Mouse (Mus musculus): ENCODE results near the gene Rbfox3. TPM values are rescaled to one million over a fixed set of nuclear protein-coding genes. Genes with fewer than 3 reads are reported as not detected.
A peak's percentile ranks its signal among the peaks of the same experiment; 100 is the strongest.

Gene Rbfox3
- total RNA-seq, 2 experiments from 2014 or later: 350 to 371 TPM

DNA sequence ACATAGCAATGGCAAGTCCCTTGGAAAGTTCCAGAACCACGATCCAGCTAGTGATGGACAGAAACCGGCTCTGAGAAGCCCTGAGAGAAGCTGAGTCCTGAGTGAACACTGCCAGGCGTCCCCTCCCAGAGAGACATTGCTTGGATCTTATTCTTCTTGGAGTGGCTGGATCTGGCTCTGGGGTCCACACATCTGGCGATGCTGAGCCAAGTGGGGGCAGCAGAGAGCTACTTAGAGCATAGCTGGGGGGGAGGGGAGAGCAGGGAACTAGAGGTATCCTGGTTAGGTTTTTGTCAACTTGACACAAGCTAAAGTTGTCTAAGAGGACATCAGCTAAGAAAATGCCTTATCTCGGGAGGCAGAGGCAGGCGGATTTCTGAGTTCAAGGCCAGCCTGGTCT lies 170.1 kb downstream of the Rbfox3 start:
- no peak for DNase-seq (ENCODE audit: low spot score in 2 of 2)
- intact Hi-C loops (cut with DNase I): loop anchor here (5.0 kb wide), 3 partner anchors 51 to 234 kb away; no protein-coding TSS in a partner anchor

DNA sequence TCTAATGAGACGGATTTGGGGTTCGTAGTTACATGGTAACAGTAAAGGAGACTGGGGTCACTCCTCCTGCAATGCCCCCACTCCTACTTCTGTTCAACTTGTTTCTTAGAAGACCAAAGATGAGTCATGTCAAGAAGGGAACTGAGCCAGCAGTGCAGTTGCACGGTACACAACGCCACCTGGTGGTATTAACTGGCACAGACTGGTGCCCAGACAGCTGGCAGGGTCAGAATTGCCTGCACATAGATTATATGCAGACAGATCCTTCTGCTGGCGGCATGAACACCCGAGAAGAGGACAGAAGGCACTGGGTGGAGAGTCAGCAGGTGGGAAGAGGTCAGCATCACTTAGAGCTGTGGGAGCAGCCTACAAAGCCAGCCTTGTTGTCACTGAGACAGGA lies 171.4 kb downstream of the Rbfox3 start:
- intact Hi-C loops (cut with DNase I): loop anchor here (5.0 kb wide), 3 partner anchors 52 to 233 kb away; no protein-coding TSS in a partner anchor
- DNase-seq (ENCODE audit: low spot score in 2 of 2): peak; percentile 56 to 76

DNA sequence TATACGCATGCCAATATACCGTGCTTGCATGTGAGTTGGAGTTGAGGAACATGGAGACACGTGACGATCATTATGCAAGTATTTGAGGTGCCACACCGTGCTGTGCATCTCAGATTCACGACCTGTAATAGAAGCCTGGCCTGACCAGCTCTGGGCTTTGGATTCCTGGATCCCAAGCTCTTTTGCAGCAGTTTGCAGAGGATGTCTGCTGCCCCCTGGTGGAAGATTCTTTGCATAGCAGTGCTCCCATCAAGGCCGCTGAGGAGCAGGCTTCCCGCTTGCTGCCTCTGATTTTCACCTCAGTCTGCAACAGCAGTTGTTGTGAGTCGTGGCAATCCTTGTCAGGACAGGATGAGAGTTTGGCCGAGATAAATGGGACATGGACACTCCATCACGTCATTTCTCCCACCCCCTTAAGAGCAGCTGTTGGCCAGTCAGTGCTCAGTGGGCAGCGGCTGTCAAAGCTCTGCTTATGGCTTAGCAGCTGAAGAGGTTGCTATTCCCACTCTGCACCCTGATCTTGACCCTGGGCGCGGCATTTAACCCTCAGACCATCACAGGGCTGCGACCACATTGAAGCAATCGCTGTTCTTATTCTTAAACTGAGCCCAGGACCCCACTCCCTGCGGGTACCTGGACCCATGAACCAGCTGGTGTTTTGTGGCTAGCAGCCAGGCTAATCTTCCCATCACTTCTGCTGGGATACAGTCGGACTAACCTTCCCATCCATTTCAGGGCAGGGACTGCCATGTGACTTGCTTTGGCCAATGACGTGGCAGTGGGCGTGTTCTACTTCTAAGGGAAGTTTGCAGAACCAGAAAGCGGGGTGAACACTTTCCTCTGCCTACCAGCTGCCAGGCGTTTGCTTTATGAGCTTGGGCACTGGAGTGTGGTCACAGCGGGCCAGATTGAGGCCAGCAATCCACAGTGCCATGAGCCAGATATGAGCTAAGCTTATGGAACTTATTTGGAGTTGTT lies 172.3 kb downstream of the Rbfox3 start:
- peak; percentile 86 to 89 for DNase-seq (ENCODE audit: low spot score in 2 of 2)
- intact Hi-C loops (cut with DNase I): loop anchor here (2.0 to 5.0 kb wide), 5 partner anchors 92 to 316 kb away; no protein-coding TSS in a partner anchor

DNA sequence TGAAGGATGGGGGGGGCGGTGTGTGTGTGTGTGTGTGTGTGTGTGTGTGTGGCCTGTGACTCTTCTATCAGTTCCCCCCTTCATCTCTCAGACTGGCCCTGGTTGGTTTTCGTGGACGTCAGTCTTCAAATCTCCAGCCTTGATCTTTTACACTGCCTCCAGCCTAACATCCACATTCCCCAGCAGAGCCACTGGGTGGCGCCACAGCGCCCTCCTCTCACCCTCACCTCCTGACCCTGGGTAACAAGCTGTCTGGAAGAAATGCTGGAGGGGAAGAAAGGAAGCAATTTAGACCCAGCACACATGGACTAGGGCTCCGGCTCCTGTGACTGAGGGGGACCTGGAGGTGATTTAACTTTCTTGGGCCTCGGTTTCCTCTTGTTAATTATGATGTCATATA lies 173.1 kb downstream of the Rbfox3 start:
- intact Hi-C loops (cut with DNase I): loop anchor here (2.0 to 5.0 kb wide), 5 partner anchors 91 to 316 kb away; no protein-coding TSS in a partner anchor
- DNase-seq (ENCODE audit: low spot score in 2 of 2): no peak

DNA sequence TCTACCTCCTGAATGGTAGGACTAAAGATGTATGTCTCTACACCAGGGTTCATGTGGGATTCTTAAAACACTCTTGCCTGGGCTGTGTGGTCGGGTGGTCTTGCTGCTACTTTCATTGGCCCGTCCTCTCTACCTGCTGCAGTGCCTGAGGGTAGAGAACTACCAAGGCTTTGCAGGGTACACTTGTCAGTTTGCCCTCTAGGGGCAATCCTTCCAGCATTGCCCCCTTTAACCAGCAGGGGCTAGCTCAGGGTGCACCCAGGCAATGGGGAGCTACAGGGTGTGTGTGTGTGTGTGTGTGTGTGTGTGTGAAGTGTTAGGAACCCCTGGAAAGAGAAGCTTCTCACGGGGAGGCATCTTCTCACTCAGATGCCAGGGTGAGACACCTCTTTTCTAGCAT lies 173.6 kb downstream of the Rbfox3 start:
- intact Hi-C loops (cut with DNase I): loop anchor here (2.0 to 5.0 kb wide), 5 partner anchors 91 to 315 kb away; no protein-coding TSS in a partner anchor
- no peak for DNase-seq (ENCODE audit: low spot score in 2 of 2)

DNA sequence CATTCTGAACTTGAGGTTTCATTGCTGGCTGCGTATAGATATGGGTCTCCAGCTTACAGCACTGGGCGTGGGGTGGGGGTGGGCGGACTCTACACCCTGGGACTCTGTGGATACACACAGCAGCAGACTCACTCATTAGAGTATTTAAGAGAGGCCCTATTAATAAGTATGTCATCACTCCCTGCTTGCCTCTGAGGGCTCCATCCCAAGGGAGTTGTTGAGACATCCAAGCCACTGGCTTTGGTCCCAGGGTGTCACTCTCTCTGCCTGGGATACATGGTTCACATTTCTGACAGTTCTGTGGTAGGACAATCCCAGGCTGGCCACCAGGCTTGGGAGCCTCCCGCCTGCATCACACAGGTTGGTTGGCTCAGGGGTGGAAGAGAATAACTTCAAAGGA lies 174.4 kb downstream of the Rbfox3 start:
- intact Hi-C loops (cut with DNase I): loop anchor here (5.0 kb wide), 3 partner anchors 90 to 290 kb away; no protein-coding TSS in a partner anchor
- DNase-seq (ENCODE audit: low spot score in 2 of 2): no peak

DNA sequence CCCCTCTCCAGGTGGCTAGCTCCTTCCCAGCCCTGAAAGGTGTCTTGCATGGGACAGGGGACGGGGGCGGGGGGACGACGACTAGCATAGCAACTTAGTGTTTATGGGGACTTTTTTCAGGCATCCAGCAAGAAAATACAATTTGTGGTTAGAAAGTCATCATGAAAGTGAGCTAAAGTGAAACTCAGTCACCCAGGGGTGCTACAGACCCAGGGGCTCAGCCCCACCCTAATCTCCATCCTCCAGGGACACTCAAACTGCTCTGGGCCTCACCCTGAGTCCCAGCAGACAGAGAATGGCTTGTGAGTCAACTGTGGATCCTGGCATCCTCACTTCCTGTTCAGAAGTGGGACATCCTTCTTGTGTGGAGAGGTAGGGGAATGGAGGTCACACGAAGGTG lies 179.7 kb downstream of the Rbfox3 start:
- intact Hi-C loops (cut with DNase I): no loop called here

DNA sequence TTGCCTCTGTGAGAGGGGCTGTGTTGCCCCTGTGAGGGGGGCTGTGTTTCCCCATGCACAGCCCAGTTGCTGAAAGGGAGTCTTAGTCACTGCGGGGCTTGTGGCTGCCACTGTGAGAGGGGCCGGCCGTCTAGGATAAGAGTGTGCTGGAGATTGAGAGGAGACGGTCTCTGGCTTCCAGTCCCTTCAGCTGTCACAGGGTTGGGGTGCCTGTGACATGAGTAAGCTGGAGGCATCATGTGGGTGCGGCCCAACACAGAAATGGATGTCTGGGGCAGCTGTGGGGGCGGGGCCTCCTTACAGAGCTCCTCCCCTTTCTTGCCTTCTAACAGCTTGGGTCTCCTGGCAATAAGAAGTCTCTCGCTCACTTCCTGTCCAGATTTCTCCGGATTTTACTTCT lies 182.0 kb downstream of the Rbfox3 start:
- intact Hi-C loops (cut with DNase I): no loop called here
- no peak for DNase-seq (ENCODE audit: low spot score in 2 of 2)

More for the DNA sequence above, 179.7 kb downstream of the Rbfox3 start:
- no peak for DNase-seq (ENCODE audit: low spot score in 2 of 2)

DNA sequence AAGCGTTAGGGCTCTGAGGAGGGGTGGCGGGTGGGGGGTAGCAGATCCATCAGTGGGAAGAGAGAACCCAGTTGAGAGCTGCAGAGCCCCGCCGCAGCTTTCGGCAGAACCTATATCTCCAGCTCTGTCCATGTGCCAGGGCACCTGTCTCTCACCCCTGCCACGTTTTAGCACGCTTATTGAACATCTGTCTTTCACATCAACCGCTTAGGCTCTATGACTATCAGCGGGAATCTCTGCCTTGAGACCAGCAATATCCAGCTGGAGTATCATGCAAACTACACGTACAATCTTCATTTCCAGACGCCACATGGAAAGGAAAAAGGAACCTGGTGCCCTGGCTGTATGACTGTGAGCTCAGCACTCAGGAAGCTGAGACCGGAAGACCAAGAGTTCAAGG lies 182.6 kb downstream of the Rbfox3 start:
- intact Hi-C loops (cut with DNase I): no loop called here
- no peak for DNase-seq (ENCODE audit: low spot score in 2 of 2)

DNA sequence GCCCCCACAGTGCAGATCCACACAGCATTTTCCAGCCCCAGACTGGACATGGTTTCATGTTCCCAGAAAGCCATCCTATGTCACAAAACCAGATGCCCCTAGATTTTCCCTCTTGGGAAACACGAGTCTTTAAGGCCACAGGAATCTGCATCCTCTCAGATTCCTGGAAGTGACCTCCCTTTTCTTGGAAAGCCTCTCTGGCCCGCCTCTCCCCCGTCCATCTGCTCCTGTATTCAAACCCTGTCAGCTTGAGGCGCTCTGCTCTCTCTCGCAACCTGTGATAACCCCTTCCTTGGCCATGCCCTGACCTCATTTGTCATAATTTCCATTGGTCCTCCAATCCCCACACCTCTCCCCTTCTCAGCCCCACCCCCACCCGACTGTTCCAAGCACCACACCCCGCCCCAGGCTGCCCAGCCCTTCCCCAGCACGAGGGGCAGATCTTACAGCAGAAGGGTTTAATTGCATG lies 183.3 kb downstream of the Rbfox3 start:
- DNase-seq (ENCODE audit: low spot score in 2 of 2): no peak
- intact Hi-C loops (cut with DNase I): no loop called here

DNA sequence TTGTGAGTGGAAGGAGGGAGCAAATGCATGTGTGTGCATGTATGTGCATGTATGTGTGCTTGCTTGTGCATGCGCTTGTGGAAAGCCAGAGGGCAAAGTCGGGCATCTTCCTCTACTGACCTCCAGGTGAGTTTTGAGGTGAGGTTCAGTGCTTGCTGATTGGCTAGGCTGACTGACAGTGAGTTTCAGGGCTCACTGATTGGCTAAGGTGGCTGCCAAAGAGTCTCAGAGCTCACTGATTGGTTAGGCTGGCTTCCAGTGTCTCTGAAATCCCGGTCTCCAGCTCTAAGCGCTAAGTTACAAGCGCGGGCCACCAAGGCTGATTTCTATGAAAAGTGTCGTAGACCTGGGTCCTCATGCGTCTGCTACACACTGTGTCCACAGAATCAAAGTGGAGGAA lies 185.0 kb downstream of the Rbfox3 start:
- DNase-seq (ENCODE audit: low spot score in 2 of 2): no peak
- intact Hi-C loops (cut with DNase I): no loop called here

DNA sequence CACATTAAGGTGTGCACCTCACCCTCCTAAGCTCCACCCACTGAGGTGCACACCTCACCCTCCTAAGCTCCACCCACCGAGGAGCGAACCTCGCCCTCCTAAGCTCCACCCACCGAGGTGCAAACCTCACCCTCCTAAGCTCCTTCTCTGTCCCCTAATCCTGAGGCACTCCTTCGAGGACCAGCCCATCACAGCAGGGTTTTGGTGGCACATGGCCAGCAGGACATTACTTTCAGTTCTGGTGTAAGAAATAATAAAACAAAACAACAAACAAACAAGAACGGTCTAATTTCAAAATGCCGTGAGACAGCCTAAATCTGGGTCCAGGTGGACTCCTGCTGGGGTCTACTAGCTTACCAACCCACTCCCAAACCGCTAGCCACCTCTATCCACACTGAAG lies 187.0 kb downstream of the Rbfox3 start:
- intact Hi-C loops (cut with DNase I): no loop called here

DNA sequence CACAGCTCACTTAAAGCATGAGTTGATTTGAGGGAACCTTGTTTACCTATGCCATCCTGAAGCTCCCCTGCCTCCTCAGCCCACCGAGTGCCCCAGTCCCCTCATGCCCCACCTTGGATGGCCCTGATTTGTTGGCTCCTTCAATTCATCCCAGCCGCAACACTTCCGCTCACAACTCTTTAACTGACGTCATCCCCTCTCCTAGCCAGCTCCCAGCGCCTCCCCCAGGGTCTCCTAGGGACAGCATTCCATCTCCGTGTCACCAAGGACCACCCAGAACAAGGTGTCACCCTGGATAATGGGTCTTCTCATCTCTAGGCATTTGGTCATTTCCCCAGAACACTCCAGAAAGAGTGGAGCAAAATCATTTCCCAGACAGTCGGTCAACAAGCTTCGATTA lies 188.2 kb downstream of the Rbfox3 start:
- DNase-seq (ENCODE audit: low spot score in 2 of 2): no peak
- intact Hi-C loops (cut with DNase I): no loop called here

More for the DNA sequence above, 187.0 kb downstream of the Rbfox3 start:
- DNase-seq (ENCODE audit: low spot score in 2 of 2): no peak

DNA sequence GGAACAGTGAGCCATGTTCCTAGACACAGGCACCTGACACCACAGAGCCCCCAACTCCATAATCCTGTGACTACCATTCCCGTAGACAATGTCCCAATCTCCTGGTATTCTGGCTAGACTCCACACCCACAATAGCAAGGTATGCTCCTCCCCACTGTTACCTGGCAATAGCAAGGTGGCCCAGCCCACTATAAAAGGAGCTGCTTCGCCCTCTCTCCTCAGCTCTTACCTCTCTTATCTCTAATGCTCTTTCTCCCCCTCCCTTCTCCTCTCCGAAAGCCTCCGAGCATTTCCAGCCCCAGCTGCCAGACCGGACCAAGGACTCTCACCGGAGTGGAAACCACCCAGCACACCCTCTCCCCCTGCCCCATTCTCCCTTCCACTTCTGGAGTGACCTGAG lies 189.5 kb downstream of the Rbfox3 start:
- no peak for DNase-seq (ENCODE audit: low spot score in 2 of 2)
- intact Hi-C loops (cut with DNase I): no loop called here

DNA sequence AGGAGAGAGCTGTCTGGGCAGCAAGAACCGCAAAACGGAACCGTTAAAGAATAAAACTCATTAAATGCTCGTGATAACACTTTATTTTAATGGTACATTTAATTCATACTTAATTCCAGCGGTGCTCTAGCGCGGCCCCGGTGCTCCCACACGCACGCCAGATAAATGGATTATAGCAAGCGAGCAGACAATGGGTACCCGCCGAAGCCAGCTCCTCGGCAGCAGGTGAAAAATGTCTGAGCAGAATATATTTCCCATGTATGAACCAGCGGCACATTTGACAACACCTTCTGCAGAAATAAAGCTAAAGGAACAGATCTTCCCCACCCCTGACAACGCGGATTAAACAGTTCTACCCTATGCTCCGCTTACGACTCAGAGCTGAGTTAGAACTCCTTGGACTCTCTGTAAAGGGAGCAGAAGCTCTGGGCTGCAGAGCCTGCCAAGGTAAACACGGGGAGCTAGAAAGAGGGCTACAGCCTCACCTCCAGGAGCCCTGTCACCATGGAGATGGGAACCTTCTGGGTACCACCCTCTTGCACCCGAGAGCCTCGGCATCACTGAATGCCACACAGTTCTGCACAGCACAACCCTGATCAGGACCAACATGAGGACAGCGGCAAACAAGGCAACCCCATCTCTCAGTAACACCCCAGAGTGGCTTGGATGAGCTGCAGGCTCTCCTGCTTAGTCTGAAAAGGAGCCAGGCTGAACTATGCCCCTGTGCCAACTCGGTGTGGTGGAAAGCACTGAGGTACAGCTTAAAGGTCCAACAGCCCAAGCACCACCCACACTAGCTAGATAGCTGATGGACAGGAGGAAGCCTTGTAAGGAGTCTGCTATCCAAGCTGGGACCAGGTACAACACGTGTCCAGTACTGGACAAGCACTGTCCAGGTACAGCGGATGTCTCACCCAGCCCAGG lies 196.5 kb downstream of the Rbfox3 start:
- intact Hi-C loops (cut with DNase I): no loop called here
- no peak for DNase-seq (ENCODE audit: low spot score in 2 of 2)

DNA sequence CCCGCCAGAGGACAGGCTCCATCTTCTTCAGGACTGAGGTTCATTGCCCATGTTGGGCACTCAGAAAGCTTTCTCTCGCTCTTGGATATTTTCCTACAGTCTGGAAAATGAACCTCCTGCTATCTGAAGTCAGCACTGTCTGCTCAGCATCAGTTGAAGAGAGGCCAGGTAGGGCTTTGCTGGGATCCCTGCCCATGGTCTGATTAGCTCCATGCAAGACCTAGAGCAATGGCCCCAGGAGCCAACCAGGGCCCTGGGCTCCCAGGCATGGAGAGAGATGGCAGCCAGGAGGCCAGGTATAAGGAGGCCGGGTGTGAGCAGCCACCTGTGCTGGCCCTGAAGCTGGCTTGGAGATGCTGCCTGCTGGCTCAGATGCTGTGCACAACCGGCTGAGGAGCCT lies 198.6 kb downstream of the Rbfox3 start:
- intact Hi-C loops (cut with DNase I): no loop called here
- no peak for DNase-seq (ENCODE audit: low spot score in 2 of 2)

DNA sequence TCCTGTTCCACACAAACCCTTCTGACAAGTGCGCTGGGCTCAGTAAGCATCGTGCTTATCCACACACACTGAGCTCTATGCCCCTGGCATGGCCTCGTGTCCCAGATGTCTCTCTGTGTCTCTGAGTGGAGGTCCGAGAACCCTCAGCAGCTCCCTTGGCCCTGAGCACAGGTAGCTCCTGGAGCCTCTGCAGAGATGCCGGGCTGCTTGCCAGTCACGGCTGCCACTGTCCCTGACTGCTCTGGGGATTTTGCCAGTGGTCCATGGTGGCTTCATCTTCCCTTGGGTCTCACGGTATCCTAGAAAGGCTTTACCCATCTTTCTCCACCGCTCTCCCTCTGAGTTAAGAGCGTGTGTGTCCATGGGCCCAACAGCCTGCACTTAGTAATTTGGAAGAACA lies 199.3 kb downstream of the Rbfox3 start:
- no peak for DNase-seq (ENCODE audit: low spot score in 2 of 2)
- intact Hi-C loops (cut with DNase I): no loop called here

DNA sequence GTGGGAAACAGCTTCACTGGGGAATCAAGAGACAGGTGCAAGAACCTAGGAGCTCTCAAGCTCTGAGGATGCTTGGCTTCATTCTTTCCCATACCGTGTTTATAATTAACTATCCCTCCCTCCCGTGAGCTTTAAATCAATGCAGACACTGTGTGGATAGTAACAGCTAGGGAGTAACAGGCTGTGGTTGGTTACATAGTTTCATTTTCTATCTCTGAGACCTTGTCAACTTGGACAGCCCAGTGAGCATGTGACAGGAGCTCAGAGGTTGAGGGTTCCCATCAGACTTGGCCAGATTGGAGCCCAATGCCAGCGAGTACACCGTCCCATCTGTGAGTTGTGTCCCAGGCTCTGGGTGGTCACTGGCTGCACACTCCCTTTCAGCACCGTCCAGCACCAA lies 201.4 kb downstream of the Rbfox3 start:
- intact Hi-C loops (cut with DNase I): no loop called here
- DNase-seq (ENCODE audit: low spot score in 2 of 2): no peak

DNA sequence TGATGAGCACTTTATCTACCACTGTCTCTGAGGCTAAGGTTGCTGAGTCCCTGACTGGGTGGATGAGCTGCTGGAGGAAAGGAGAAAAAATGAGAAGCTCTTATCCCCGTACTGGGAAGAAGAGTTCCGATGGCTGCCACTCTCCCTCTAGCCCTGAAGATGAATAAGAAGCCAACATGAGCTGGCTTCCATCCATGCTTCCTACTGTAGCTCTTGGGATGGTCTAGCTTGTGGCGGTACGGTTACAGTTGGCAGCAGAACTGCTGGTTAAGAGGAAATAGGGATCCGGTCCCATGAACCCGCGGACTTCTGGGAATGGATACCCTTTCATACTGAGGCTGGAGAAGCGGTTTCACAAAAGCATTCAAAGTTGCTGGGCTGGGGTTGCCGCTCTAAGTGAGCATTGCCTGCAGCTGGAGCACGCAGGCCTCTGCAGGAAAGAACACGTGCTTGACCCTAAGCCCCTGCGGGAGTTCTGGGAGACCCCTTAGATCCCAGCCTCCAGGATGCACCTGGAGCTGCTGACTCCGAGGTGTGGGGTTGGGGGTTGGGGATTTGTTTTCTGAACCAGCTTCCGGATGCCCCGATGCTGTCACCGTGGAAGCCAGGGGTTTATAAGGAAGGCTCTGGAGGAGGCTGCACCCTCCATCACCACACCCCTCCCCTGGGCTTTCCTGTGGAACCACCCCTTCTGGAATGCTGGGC lies 215.0 kb downstream of the Rbfox3 start:
- no peak for DNase-seq (ENCODE audit: low spot score in 2 of 2)
- intact Hi-C loops (cut with DNase I): no loop called here
